Mouse (Mus musculus): ENCODE measurements at regions not wholly inside any gene's neighbourhood (a gene's known extent, or its start where the extent isn't known, plus 50 kb on each side); places are given as distances from the start of the nearest gene placed in this dataset.
A peak's percentile ranks its signal among the peaks of the same experiment; 100 is the strongest.

GRCm38 (mm10) chr2:95830608-95831007 lies 487.4 kb upstream of the Lrrc4c start:
- H3K4me2 ChIP-seq (ENCODE audit: low read length) = no peak overlapping the region
- no peak overlapping the region for H3K27ac ChIP-seq (replicated peaks; ENCODE audit: low read depth, low read length)
- ATAC-seq (ENCODE audit: low FRiP score, low TSS enrichment) (no peak), DNase-seq (no peak)
- no peak overlapping the region for H3K4me3 ChIP-seq (replicated peaks; ENCODE audit: low read depth, low read length)
- H3K9me3 ChIP-seq (ENCODE audit: control insufficient read depth, low read length) = no peaks in the 10 kb centered on the region
- H3K36me3 ChIP-seq (ENCODE audit: control insufficient read depth, insufficient read depth, low read length) = no peaks in the 10 kb centered on the region
- H3K27me3 ChIP-seq (ENCODE audit: control insufficient read depth, insufficient read depth, low read length) = no peaks in the 10 kb centered on the region
- no peak overlapping the region for H3K9ac ChIP-seq (replicated peaks; ENCODE audit: low read length)
- no peaks in the 10 kb centered on the region for H3K4me1 ChIP-seq (ENCODE audit: control insufficient read depth, insufficient read depth, low read length)

- H3K4me1 ChIP-seq (ENCODE audit: control insufficient read depth, insufficient read depth, low read length) = no peaks in the 10 kb centered on the region
- DNase-seq (peak; percentile 28), ATAC-seq (ENCODE audit: low FRiP score, low TSS enrichment) (no peak)
- no peak overlapping the region for H3K27ac ChIP-seq (replicated peaks; ENCODE audit: low read depth, low read length)
- H3K4me2 ChIP-seq (ENCODE audit: low read length) = no peak overlapping the region
- no peak overlapping the region for H3K9ac ChIP-seq (replicated peaks; ENCODE audit: low read length)
- H3K9me3 ChIP-seq (ENCODE audit: control insufficient read depth, low read length) = no peaks in the 10 kb centered on the region
- WGBS = 69% methylated on average over 2 of the region's 2 CpGs
- no peaks in the 10 kb centered on the region for H3K36me3 ChIP-seq (ENCODE audit: control insufficient read depth, insufficient read depth, low read length)
- no peaks in the 10 kb centered on the region for H3K27me3 ChIP-seq (ENCODE audit: control insufficient read depth, insufficient read depth, low read length)
- H3K4me3 ChIP-seq (replicated peaks; ENCODE audit: low read depth, low read length) = no peak overlapping the region
Observed at GRCm38 (mm10) chr2:95833505-95833904, 484.5 kb upstream of the Lrrc4c start.

DNA sequence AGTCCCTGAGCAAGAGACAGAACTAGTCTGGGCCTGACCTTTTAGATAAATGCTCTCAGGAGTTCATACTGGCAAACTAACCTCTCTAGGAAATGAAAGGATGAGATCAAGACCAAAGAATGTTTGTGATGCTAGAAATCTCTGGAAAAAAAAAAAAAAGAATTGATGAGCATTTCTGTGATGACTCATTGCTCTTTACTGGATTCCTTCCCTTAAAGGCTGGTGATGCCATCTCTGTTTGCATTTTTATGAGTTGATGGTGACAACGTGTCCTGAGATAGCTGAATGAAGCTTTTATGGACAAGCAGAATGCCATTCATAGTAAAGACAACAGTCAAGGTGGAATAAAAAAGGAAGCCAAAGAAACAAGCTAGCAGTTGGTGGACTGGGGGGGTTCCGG lies 478.4 kb upstream of the Lrrc4c start:
- Histone ChIP-seq H3K36me3 (ENCODE audit: control insufficient read depth, insufficient read depth, low read length) (no peaks in the 10 kb centered on the region), H3K27ac (replicated peaks; ENCODE audit: low read depth, low read length) (no peak overlapping the region), H3K4me2 (ENCODE audit: low read length) (no peak overlapping the region), H3K4me3 (replicated peaks; ENCODE audit: low read depth, low read length) (no peak overlapping the region), H3K9me3 (ENCODE audit: control insufficient read depth, low read length) (no peaks in the 10 kb centered on the region), H3K27me3 (ENCODE audit: control insufficient read depth, insufficient read depth, low read length) (no peaks in the 10 kb centered on the region), H3K4me1 (ENCODE audit: control insufficient read depth, insufficient read depth, low read length) (no peaks in the 10 kb centered on the region), H3K9ac (replicated peaks; ENCODE audit: low read length) (no peak overlapping the region)
- WGBS = 89% methylated on average over 2 of the region's 2 CpGs
- ATAC-seq (ENCODE audit: low FRiP score, low TSS enrichment) (no peak), DNase-seq (no peak)

Data from midbrain, embryonic 14.5 days (tissue).